Mouse (Mus musculus): ENCODE measurements around the gene Nipsnap2.
"Not testable (repeated sequence)": the region's sequence is repeated elsewhere in the genome, so short reads cannot be mapped to it uniquely, and the experiment has no call there.

GRCm38 (mm10) chr5:129773330-129773729 lies 48.5 kb downstream of the Nipsnap2 start:
- not testable (repeated sequence) for TF ChIP-seq CTCF (IDR thresholded peaks at IDR 0.05; ENCODE audit: borderline replicate concordance, extremely low read depth, insufficient read depth, insufficient read length); POLR2A (IDR thresholded peaks at IDR 0.05; ENCODE audit: borderline replicate concordance, extremely low read depth, insufficient read depth, insufficient read length, poor library complexity, severe bottlenecking)
